Mouse (Mus musculus) mature B cell (primary cell): ENCODE data around the gene Gas7.

Experiments
- in situ Hi-C: fragments of 300-500 bp; cut with MboI; formaldehyde crosslinking; loops from 2 replicates; pipeline ENCODE4 v1.14.3; 2019

The Gas7 gene

GRCm38 (mm10) chr11:67656366-67656765 is 201.1 kb downstream of the Gas7 start:
- in situ Hi-C loops = no loop called here

GRCm38 (mm10) chr11:67656811-67657210 is 201.6 kb downstream of the Gas7 start:
- in situ Hi-C loops = no loop called here

DNA sequence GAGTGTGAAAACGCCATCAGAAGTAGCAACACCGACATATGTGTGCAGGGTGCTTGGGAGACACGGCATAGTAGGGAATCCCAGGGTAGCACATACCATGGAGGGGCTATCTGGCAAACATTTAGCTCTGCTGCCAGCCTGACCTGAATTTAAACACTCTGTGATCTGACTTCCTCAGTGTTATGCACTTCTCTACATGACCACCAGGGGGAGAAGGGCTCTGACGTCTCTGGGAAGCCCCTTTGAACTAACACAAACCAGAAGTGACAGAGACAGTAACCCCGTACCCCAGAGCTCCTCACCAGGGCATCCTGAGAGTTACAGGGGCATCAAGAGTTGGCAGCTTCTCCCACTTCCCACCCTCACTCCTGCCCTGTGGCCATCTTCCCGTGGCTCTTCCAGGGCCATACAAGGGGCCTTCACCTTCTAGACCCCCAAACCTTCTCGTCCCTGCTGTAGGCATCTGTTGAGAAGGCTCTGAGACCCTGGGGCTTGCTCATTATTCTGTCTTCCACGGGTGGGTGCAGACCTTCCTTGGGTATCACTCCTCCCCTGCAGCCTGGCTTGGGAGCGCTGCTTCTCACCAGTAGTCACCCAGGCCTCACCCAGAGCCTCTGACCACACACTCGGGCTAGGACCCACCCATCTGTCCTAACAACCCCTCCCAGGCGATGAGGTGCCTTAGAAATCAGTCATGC is 202.6 kb downstream of the Gas7 start:
- in situ Hi-C loops = no loop called here

DNA sequence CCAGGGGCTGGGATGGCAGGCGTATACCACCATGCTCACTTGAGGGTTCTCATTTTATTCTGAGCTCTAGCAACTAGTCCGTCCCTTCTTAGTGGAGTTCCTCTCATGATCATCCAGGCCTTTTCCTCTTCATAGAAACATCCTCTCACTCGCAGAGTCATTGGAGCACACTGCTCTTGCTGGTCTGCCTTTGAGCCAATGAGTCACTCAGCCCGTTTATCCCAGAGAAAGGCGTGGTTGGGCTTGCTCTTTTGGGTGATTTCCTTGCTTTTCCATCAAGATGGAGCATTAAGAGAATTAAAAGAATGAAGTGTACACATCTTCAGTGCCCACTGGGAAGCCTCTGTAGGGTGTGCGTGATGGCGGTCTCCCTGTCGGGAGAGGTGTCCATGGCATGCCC is 206.2 kb downstream of the Gas7 start:
- in situ Hi-C loops = no loop called here

GRCm38 (mm10) chr11:67663437-67663836 is 208.2 kb downstream of the Gas7 start:
- in situ Hi-C loops = no loop called here

- in situ Hi-C loops = no loop called here
These were observed 209.0 kb downstream of the Gas7 start for GRCm38 (mm10) chr11:67664261-67664660.

- in situ Hi-C loops = no loop called here
These were observed 209.7 kb downstream of the Gas7 start for GRCm38 (mm10) chr11:67664918-67665317.

GRCm38 (mm10) chr11:67666129-67666528 is 210.9 kb downstream of the Gas7 start:
- in situ Hi-C loops = no loop called here

DNA sequence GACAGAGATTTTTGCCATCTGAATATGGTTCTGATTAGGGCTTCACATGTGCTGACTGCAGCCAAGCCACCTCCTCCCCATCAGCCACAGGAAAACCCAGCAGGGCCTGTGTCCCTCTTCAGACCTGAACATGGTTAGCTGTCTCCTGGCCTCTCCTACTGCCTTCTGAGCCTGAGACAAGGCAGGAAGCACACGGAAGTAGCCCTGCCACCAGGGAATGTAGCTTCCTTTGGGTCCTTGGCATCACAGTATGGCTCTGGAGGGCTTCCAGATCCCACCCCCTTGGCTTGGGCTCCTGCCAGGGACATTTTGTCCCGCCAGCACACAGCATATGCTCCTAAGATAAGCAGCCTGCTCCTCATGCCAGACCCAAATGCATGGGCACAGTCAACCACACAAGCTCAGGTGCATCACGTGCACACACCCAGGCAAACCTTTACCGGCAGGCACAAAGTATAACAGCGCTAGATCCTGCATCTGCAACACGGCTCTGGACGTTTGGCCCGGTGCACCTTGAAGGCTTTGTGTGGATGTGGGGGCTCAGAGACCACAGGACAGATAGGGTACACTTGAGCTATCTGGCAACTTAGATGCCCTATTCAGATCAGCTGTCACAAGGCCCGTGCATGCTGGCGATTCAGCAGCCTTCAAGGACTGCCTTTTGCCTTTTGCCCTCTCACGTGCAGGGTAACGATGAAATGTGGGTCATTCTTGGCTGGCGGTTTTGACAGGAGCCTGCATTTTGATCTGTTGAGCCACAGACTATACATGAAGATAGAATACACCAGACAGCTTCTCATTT is 212.5 kb downstream of the Gas7 start:
- in situ Hi-C loops = no loop called here

- in situ Hi-C loops = no loop called here
These were observed 213.3 kb downstream of the Gas7 start for GRCm38 (mm10) chr11:67668460-67669007.

- in situ Hi-C loops = no loop called here
These were observed 214.8 kb downstream of the Gas7 start for GRCm38 (mm10) chr11:67670031-67670430.

- in situ Hi-C loops = no loop called here
These were observed 216.9 kb downstream of the Gas7 start for GRCm38 (mm10) chr11:67672140-67672539.

GRCm38 (mm10) chr11:67675562-67676540 is 220.6 kb downstream of the Gas7 start:
- in situ Hi-C loops = no loop called here

GRCm38 (mm10) chr11:67679300-67679699 is 224.1 kb downstream of the Gas7 start:
- in situ Hi-C loops = no loop called here

GRCm38 (mm10) chr11:67679930-67680329 is 224.7 kb downstream of the Gas7 start:
- in situ Hi-C loops = no loop called here

DNA sequence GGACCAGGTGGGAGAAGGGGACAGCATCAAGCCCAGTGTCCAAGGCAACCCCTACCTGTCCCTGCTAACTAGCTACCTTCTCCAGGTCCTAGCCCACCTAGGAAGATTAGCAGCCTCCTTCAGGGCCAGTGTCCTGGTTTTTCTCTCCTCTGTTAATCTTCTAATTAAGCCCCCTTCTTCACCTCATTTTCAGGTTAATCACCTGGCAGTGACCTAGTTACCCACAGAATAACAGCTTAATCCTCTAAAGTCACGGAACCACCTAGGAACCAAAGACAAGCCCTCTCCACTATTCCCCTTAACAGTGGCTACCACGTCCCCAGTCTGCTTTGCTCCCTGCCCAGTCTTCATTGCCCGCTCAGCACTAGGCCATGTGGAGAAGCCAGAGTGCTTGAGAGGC is 226.6 kb downstream of the Gas7 start:
- in situ Hi-C loops = no loop called here

GRCm38 (mm10) chr11:67686109-67686508 is 230.9 kb downstream of the Gas7 start:
- in situ Hi-C loops = no loop called here

DNA sequence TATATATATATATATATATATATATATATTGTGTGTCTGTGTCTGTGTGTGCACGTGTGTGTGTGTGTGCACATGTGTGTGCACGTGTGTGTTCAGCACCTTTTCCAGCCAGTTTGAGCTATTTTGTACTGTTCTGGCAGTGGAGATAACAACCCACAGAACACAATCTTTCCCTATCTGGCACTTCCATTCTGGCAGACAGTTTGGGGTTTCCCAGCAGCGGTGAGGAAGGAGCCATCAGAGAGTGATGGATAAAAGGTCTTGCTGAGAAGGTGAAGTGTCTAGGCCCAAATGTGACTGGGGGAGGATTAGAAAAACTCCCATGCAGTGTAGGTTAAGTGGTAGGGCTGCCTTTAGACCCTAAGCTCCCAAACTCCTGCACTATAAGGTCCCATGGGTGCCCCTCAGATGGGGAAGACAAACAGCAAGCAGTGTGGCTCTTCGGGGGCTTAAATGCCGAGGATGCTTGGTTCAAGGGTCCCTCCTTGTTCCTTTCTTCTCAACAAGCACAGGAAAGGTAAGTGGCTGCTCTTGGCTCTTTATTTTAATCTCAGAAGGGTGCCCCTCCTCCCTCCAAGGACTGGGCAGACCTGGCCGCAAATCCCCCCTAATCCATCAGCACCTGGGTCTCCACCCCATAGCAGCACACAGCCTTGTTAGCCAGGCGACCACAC is 239.6 kb downstream of the Gas7 start, which contains the start of gene Rcvrn:
TSS of gene Rcvrn (plus strand) at position 624 of the 674 bp plus-strand sequence.
- in situ Hi-C loops = no loop called here

DNA sequence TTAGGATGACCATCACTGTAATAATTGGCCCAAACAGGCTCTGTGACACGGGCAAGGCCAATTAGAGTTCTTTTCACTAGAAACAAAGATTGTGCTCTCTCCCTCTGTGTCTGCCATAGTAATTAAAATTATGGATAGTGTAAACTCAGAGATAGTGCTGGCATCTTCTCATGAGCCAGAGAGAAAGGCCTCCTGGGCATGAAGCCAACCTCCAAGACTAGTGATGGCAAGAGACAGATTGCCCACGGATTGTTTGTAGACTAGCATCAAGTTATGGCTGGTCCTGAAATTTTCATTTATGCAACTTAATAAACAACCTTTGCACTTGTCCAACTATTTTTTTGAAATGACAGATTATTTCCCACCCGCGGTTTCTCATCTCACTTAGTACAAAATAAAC is 257.7 kb downstream of the Gas7 start:
- in situ Hi-C loops = no loop called here

GRCm38 (mm10) chr11:67715382-67715781 is 260.1 kb downstream of the Gas7 start:
- in situ Hi-C loops = no loop called here

GRCm38 (mm10) chr11:67721485-67721884 is 266.2 kb downstream of the Gas7 start:
- in situ Hi-C loops = no loop called here
